Mouse (Mus musculus) kidney, embryonic 15.5 days (tissue): Measurements from ENCODE around the gene Npsr1. TPM values are rescaled to one million over a fixed set of nuclear protein-coding genes. Genes with fewer than 3 reads are reported as not detected.

Experiments used
- ATAC-seq: fragments of 200-750 bp; cut with Nextera tagmentation; replicated peaks from 2 replicates; pipeline ENCODE4 v1.8.0; 2017; ENCODE audit warnings: moderate TSS enrichment; ENCODE audit not compliant: low FRiP score
- H3K27ac ChIP-seq: fragments of 300-500 bp; sonication (generic); 2 replicates; pipeline ENCODE4 v1.5.1; 2015; ENCODE audit warnings: mild to moderate bottlenecking, inconsistent platforms
- H3K27me3 ChIP-seq: fragments of 300-500 bp; sonication (generic); 2 replicates; pipeline ENCODE4 v1.6.1; 2015; ENCODE audit warnings: inconsistent platforms
- H3K36me3 ChIP-seq: fragments of 300-500 bp; sonication (generic); 2 replicates; pipeline ENCODE4 v1.6.1; 2015; ENCODE audit warnings: inconsistent platforms
- H3K4me1 ChIP-seq: fragments of 300-500 bp; sonication (generic); 2 replicates; pipeline ENCODE4 v1.6.1; 2015; ENCODE audit warnings: inconsistent platforms
- H3K4me2 ChIP-seq: fragments of 300-500 bp; sonication (generic); 2 replicates; pipeline ENCODE4 v1.6.1; 2015; ENCODE audit warnings: moderate library complexity, mild to moderate bottlenecking, inconsistent platforms
- H3K4me3 ChIP-seq: fragments of 300-500 bp; sonication (generic); replicated peaks from 2 replicates; pipeline ENCODE4 v1.5.1; 2015; ENCODE audit warnings: mild to moderate bottlenecking, inconsistent platforms
- H3K9ac ChIP-seq: fragments of 300-500 bp; sonication (generic); 2 replicates; pipeline ENCODE4 v1.6.1; 2015; ENCODE audit warnings: mild to moderate bottlenecking, inconsistent platforms
- H3K9me3 ChIP-seq: fragments of 300-500 bp; sonication (generic); replicated peaks from 2 replicates; pipeline ENCODE4 v1.6.1; 2016; ENCODE audit warnings: inconsistent platforms
- WGBS: fragments of 180-500 bp; shearing (Covaris S2); methylation state at CpG from one replicate; pipeline ENCODE4 v1.1.7; 2015; ENCODE audit warnings: mixed read lengths; 5-methylcytosine and 5-hydroxymethylcytosine counted together
- polyA plus RNA-seq: library from polyadenylated mRNA; unstranded; fragments of >200 nt; fragmentation: Nextera tagmentation; extraction: Ambion mirVana; gene quantifications from 2 replicates; pipeline ENCODE4 v1.2.1, GENCODE M21; 2015

Gene Npsr1
- polyA plus RNA-seq = 0.34 and 0.71 TPM in 2 replicates

DNA sequence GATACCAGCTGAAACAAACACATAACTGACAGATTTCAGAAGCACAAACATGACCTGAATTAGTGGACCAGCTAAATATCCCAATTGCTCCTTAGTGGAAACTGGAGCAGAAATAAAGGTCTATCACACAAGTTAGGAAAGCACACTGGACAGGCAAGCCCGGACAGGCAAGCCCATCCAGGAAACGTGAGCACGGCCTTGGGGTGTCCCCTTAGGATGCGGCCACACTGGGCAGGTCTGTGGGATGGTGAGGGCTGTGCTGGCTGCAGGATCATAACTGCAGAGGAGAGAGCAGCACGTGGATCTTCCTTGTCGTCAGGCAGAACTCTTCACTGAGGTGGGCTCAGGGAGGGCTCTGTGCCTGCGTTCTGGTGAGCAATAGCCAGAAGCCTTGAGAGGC is at the start of gene Npsr1:
TSS of gene Npsr1 (plus strand) at position 301 of the 400 bp plus-strand sequence.
- H3K9me3 ChIP-seq = no peaks in the 10 kb centered on the region
- no peak within 1 kb of the TSS for H3K4me3 ChIP-seq
- WGBS = 69% methylated on average over 7 of the region's 7 CpGs
- no peak within 1 kb of the TSS for H3K27ac ChIP-seq
- no peak within 1 kb of the TSS for H3K4me2 ChIP-seq
- H3K9ac ChIP-seq = no peak within 1 kb of the TSS
- H3K4me1 ChIP-seq = no peaks in the 10 kb centered on the region
- H3K36me3 ChIP-seq = no peaks in the 10 kb centered on the region
- ATAC-seq = no peak
- no peaks in the 10 kb centered on the region for H3K27me3 ChIP-seq

DNA sequence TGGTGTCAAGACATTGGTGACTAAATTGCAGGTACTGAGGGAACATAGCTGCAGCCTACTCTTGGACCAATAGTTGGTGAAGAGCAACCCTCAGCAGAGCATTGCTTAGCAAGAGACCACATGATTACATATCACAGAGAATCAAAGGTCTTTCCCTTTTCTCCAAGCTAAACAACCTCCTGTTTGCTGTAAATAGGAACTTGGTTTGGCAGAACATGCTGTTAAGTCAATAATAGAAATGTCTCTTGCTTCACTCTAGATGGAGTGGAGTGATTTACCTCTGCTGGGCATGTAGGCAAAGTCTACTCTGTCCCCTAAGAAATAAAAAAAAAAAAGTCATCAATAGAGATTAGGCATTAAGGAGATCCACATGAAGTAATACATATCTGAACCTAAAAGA is 46.3 kb upstream of the Npsr1 start:
- Histone ChIP-seq H3K9me3 (no peaks in the 10 kb centered on the region), H3K4me2 (no peak overlapping the region), H3K36me3 (no peaks in the 10 kb centered on the region), H3K9ac (no peak overlapping the region), H3K27ac (no peak overlapping the region), H3K4me3 (no peak overlapping the region), H3K4me1 (no peaks in the 10 kb centered on the region), H3K27me3 (no peaks in the 10 kb centered on the region)
- ATAC-seq = no peak

DNA sequence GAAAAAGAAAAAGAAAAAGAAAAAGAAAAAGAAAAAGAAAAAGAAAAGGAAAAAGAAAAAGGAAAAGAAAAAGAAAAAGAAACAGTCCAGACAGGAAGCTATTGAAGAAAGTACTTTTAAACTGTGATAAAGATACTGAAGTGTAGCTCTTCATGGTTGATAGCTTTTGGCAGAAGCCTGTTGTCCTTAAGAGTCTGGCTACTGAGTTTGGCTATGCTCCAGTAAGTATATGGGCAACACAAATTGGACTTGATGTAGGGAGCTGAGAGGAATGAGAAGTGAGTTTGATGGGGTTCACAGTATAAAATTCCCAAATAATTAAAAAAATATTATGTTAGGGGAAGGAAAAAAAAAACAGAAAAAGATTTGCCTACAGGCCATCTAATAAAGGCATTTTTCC is 34.5 kb upstream of the Npsr1 start:
- no peak for ATAC-seq

DNA sequence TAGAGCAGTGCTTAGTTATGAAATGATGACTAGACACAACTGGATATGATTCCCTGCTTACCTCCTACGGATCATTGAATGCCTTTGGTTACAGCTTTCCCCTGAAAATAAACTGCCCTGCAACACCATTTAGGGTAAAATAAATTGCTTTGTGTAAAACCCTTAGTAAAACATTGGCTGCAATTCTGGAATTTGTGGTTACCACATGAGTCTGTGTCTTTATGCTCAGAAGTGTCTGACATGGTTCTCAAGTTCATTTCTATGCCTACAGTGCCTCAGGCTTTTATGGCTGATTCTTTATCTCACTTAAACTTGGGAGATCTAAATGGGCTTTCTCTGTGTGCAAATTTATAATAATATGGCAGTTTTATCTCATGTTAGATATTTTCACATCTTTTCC is 26.1 kb upstream of the Npsr1 start:
- WGBS = 82% methylated on average over 1 of the region's 1 CpGs

More for the DNA sequence above, 34.5 kb upstream of the Npsr1 start:
- Histone ChIP-seq H3K27me3 (no peaks in the 10 kb centered on the region), H3K9me3 (no peaks in the 10 kb centered on the region), H3K4me1 (no peaks in the 10 kb centered on the region), H3K4me2 (no peak overlapping the region), H3K27ac (no peak overlapping the region), H3K4me3 (no peak overlapping the region), H3K9ac (no peak overlapping the region), H3K36me3 (no peaks in the 10 kb centered on the region)

DNA sequence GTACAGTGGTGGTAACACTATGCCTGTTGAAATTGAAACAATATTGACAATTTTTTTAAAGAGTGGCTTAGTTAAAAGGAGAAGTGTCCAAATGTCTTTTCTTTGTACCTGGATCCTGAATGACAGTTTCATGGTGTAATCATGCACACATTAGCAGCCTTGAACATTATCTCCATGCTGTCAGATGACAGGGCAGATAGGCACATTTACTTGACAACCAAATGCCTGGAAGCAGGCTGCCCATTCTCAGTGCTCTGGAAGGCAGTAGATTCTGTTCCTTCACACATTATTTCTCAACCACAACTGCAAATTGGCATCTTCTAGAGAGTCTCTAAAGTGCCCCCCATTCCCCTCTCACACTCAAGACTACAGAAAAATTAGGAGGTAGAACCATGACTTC is 20.2 kb upstream of the Npsr1 start:
- no peak overlapping the region for H3K4me3 ChIP-seq
- H3K4me1 ChIP-seq = no peaks in the 10 kb centered on the region
- H3K4me2 ChIP-seq = no peak overlapping the region
- ATAC-seq = no peak
- no peak overlapping the region for H3K9ac ChIP-seq
- no peak overlapping the region for H3K27ac ChIP-seq
- H3K27me3 ChIP-seq = no peaks in the 10 kb centered on the region
- no peaks in the 10 kb centered on the region for H3K36me3 ChIP-seq
- no peaks in the 10 kb centered on the region for H3K9me3 ChIP-seq

More for the DNA sequence above, 26.1 kb upstream of the Npsr1 start:
- Histone ChIP-seq H3K27me3 (no peaks in the 10 kb centered on the region), H3K9me3 (no peaks in the 10 kb centered on the region), H3K4me1 (no peaks in the 10 kb centered on the region), H3K9ac (no peak overlapping the region), H3K4me2 (no peak overlapping the region), H3K27ac (no peak overlapping the region), H3K4me3 (no peak overlapping the region), H3K36me3 (no peaks in the 10 kb centered on the region)
- no peak for ATAC-seq

DNA sequence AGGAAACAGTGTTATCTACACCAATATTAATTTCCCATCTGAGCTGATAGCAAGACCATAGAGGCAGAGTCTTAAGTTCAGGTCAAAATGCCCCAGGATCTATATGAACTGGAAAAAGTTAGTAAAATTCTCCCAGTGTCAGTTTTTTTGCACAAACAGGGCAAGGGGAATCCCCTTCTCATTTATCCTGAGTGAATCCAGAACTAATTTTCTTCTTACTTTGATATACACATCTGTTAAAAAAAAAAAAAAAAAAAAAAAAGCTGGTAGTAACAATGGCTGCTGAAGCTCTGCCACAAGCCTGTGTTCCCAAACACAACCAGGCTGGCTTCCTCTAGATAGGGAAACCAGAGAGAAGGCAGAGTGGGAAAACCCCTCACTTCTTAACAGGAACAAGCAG is 5.9 kb upstream of the Npsr1 start:
- Histone ChIP-seq H3K9ac (no peak overlapping the region), H3K4me1 (no peaks in the 10 kb centered on the region), H3K27ac (no peak overlapping the region), H3K27me3 (no peaks in the 10 kb centered on the region), H3K4me3 (no peak overlapping the region), H3K36me3 (no peaks in the 10 kb centered on the region), H3K4me2 (no peak overlapping the region), H3K9me3 (no peaks in the 10 kb centered on the region)
- ATAC-seq = no peak

DNA sequence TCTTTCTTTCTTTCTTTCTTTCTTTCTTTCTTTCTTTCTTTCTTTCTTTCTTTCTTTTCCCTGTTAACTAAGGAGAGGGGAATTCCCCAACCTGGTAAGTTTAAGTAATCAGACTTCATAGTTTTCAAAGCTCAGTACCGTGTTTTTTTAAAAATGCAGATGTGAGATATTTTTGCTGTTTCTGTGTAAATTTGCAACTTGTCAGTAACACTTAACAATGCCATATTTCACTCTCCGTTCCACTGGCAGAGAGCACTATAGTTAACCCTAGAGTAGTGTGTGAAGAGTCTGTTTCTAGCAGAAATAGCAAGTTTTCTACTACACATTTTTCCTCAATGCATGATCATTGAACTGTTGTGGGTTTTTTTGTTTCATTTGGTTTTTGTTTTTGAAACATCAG is 730 bp downstream of the Npsr1 start:
- WGBS = 50% methylated on average over 2 of the region's 2 CpGs
- ATAC-seq = no peak
- Histone ChIP-seq H3K4me2 (no peak overlapping the region), H3K36me3 (no peaks in the 10 kb centered on the region), H3K4me3 (no peak overlapping the region), H3K4me1 (no peaks in the 10 kb centered on the region), H3K27ac (no peak overlapping the region), H3K9me3 (no peaks in the 10 kb centered on the region), H3K9ac (no peak overlapping the region), H3K27me3 (no peaks in the 10 kb centered on the region)

DNA sequence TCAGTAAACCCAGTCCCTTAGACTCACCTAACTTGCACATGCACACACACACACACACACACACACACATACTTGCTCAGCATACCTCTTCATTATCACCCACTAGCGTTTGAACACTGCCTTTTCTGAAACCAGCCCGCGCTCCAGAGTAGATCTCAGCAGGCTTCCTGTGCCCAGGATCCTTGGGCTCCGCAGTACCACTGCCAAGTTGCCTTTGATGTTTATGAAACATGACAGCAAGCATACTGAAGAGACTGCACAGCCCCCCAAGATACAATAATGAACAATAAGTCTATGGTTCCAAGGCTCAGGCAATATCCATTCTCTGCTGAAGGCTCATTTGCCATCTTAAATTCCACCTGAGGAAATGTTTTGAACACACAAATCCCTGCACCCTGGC is 1.8 kb downstream of the Npsr1 start:
- H3K27ac ChIP-seq = no peak overlapping the region
- ATAC-seq = no peak
- H3K36me3 ChIP-seq = no peaks in the 10 kb centered on the region
- H3K4me1 ChIP-seq = no peaks in the 10 kb centered on the region
- no peaks in the 10 kb centered on the region for H3K9me3 ChIP-seq
- no peak overlapping the region for H3K9ac ChIP-seq
- no peak overlapping the region for H3K4me2 ChIP-seq
- no peak overlapping the region for H3K4me3 ChIP-seq
- no peaks in the 10 kb centered on the region for H3K27me3 ChIP-seq
- WGBS = 92% methylated on average over 4 of the region's 4 CpGs

DNA sequence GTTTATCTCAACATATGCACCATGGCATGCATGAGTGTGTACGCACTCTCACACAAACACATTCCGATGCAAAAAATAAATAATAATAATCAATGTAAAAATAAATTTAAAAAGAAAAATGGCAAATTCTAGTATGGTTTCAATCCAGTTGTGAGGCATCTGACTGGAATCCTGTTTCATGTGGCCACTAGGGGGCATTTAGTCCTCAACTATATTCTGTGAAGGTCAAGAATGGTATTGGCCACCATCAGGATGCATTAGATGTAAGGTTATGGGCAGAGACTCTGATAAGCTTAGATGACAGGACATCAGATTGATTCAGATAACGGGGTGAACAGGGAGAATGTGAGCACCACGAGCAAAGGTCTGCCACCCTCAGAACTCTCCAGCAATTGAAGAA is 21.6 kb downstream of the Npsr1 start:
- Histone ChIP-seq H3K4me1 (no peaks in the 10 kb centered on the region), H3K4me2 (no peak overlapping the region), H3K27me3 (no peaks in the 10 kb centered on the region), H3K9me3 (no peaks in the 10 kb centered on the region), H3K4me3 (no peak overlapping the region), H3K9ac (no peak overlapping the region), H3K36me3 (no peaks in the 10 kb centered on the region), H3K27ac (no peak overlapping the region)
- 52% methylated on average over 4 of the region's 4 CpGs for WGBS
- no peak; the same call in 1 of the 2 replicates for ATAC-seq

DNA sequence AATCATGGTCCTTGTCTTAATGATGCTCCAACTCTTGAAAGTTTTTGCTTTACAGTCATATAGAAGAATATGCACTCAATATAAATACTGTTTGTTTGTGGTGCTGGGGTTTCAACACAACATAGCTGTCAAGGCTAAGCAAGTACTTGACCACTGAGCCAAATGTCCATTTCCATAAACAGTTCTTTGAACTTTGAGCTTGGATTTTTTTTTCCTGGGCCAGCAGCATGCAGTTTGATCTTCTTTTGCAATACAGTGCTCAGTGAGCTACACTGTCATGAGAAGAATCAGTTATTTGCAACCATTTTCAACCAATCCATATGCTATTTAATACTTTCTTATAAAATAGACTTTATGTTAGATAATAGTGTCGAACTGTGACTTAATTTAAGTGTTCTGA is 35.3 kb downstream of the Npsr1 start:
- no peak overlapping the region for H3K27ac ChIP-seq
- WGBS = 83% methylated on average over 1 of the region's 1 CpGs
- H3K4me1 ChIP-seq = no peaks in the 10 kb centered on the region
- H3K9me3 ChIP-seq = no peaks in the 10 kb centered on the region
- H3K4me3 ChIP-seq = no peak overlapping the region
- H3K36me3 ChIP-seq = no peaks in the 10 kb centered on the region
- H3K4me2 ChIP-seq = no peak overlapping the region
- H3K9ac ChIP-seq = no peak overlapping the region
- no peak for ATAC-seq
- H3K27me3 ChIP-seq = no peaks in the 10 kb centered on the region

DNA sequence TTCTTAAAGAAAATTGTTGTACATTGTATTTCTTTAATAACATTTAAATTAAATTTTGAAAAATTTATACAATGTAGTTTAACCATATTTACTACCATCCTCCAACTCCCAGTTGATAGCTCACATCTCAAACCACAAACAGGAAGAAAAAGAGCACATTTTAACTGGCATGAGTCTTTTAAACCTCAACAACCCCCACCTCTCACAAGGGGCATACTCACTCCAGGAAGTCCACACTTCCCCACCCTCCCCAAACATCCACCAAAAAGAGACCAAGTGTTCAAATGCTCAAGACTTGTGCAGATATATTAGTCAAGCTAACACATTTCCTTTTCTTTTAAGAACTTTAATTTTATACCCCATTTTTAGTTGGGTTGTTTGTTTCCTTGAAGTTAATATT is 38.6 kb downstream of the Npsr1 start:
- Histone ChIP-seq H3K27me3 (no peaks in the 10 kb centered on the region), H3K27ac (no peak overlapping the region), H3K4me3 (no peak overlapping the region), H3K9ac (no peak overlapping the region), H3K36me3 (no peaks in the 10 kb centered on the region), H3K4me1 (no peaks in the 10 kb centered on the region), H3K9me3 (no peaks in the 10 kb centered on the region), H3K4me2 (no peak overlapping the region)
- ATAC-seq = no peak

DNA sequence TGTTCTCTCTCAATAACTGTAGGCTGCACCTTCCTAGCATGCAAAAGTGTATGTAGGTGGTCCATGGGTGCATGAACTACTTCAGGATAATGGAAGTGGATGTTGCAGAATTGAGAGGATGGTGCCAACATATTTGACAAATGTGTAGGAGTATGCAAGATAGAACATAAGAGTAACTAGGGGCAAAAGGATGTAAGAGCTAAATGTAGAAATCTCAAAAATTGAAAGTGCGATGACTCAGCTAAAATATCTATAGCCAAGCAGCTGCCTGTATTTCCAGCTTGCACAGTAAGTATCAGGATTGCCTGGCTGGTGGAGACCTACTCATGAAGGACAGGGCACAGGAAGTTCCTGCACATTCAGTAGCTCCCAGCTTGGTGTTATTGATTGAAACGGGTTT is 46.5 kb downstream of the Npsr1 start:
- Histone ChIP-seq H3K4me3 (no peak overlapping the region), H3K9ac (no peak overlapping the region), H3K36me3 (no peaks in the 10 kb centered on the region), H3K9me3 (0 out of 2 replicates have a peak, but pooled peaks cover 3% of the 10 kb centered on the region), H3K27me3 (no peaks in the 10 kb centered on the region), H3K27ac (no peak overlapping the region), H3K4me2 (no peak overlapping the region), H3K4me1 (no peaks in the 10 kb centered on the region)
- WGBS = 88% methylated on average over 2 of the region's 2 CpGs
- no peak for ATAC-seq

DNA sequence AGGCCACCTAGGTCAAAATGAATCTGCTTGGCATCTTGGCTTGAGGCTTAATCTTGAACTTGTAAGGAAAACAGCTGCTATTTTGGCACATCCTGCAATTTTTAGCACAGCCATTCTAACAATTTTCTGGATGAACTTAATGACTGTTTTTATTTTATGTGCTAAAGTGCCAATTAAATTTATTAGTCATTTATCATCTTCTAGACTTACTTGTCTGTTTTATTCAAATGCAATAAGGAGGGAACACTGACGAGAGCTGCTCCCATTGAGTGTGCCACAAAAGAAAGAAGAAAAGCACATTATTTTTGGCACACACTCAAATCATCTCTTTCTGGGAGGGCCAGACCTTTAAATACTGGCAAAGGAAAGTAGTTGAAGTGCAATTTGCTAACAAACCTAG is 59.4 kb downstream of the Npsr1 start:
- H3K4me2 ChIP-seq = no peak overlapping the region
- H3K27me3 ChIP-seq = no peaks in the 10 kb centered on the region
- no peak overlapping the region for H3K9ac ChIP-seq
- no peaks in the 10 kb centered on the region for H3K4me1 ChIP-seq
- no peaks in the 10 kb centered on the region for H3K36me3 ChIP-seq
- no peak for ATAC-seq
- no peaks in the 10 kb centered on the region for H3K9me3 ChIP-seq
- H3K4me3 ChIP-seq = no peak overlapping the region
- H3K27ac ChIP-seq = no peak overlapping the region
- 41% methylated on average over 1 of the region's 1 CpGs for whole genome bisulfite sequencing
